Mouse (Mus musculus) liver, postnatal 0 days (tissue): ENCODE results near the gene Upk1a.

Experiments used
- CTCF ChIP-seq: sonication (generic); IDR thresholded peaks from 2 replicates; pipeline ENCODE4 v1.5.1; 2016; ENCODE audit warnings: antibody characterized with exemption, low read depth
- EP300 ChIP-seq: IDR thresholded peaks from 2 replicates; pipeline ENCODE4 v1.6.1; 2016; ENCODE audit warnings: antibody characterized with exemption, low read depth, mild to moderate bottlenecking

DNA sequence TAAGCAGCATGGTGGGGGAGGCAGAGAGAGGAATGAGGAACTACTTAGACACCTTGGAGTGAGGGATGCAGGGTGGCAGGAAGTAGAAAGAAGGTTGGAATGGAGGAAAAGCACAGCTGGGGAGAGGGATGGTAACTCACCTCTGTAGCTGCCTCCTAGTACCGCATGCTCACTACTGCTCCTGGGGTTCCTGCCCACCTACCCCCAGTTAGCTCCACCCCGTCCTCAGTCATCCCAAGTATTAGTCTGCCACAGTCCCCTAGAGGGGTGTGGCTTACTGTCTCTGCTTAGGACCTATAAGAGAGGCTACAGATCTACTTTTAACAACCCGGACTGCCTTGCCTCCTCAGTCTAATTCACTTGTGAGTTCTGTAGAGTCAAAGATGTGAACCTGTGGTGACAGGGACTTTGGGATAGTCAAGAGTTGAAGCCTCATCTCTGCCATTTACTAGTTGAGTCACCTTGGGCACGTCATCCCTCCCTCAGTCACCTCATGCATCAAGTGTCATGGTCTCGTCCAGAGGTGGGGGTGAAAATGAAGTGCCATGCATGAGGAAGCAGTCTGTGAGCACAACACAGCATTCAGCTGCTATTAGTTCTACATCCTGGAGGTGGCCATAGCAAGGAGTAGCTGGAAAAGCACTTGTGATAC, 19.7 kb downstream of the Upk1a start:
- TF ChIP-seq CTCF (no peak), EP300 (no peak)
